In the genomic region with DNA sequence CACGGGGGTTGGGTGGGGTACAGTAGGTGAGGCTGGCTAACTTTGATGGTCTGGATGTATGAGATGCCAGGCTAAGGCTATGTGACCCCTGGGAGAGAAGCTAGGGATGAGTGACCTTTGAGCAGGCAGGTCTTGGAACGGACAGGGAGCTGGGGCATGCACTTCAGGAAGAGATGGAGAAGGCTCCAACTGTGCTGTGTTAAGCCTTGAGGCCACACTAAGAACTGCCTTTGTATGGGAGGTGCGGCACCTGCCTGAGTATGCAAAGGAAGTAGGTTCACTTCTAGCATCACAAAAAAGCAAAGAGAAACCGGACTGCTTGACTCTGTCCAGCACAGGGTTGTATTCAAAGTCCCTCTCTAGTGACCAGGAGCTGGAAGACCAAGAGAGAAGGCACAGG, we compare ENCODE assay signal across 27 mouse cellular contexts. TPM values are rescaled to one million over a fixed set of nuclear protein-coding genes. Genes with fewer than 3 reads are reported as not detected.
A peak's percentile ranks its signal among the peaks of the same experiment; 100 is the strongest.
DNase-seq lines count a peak whose midpoint lies in the region; ATAC-seq lines count a peak whose summit lies in the region.
"Had no signal": no experiment of that assay in that cellular context is flagged by ENCODE, and none has a peak within 500 bp of the region (broad histone marks: within the 10 kb centered on the region; RNA-seq: fewer than 3 reads in every experiment).

No protein-coding gene starts in this region.

- no peak for DNase-seq in forebrain, embryonic 10.5 days (ENCODE audit: extremely low spot score, low spot score)
- DNase-seq in forebrain, embryonic 14.5 days (ENCODE audit: low spot score): no peak
- no peak for DNase-seq in kidney, postnatal 25 days
- DNase-seq in R1 (ENCODE audit: low read depth, low spot score): peak; percentile 88
- no peak for DNase-seq in lung, postnatal 36 days
- DNase-seq: adrenal gland, postnatal 10 days; cerebellum, adult 9-10 months; gastrocnemius, postnatal 10 days; heart, postnatal 36 days; kidney, adult 2 months; kidney, postnatal 14 days; liver, embryonic 13.5 days; lung, adult 18-20 months; right cerebral cortex, adult 18-20 months; spleen, adult 18-20 months; thymus, postnatal 14 days had no signal

- H3K27me3 ChIP-seq in forebrain, embryonic 10.5 days (ENCODE audit: poor library complexity, severe bottlenecking): no peaks in the 10 kb centered on the region
- H3K27me3 ChIP-seq in forebrain, embryonic 14.5 days (replicated peaks; ENCODE audit: control insufficient read depth, insufficient read depth, low read length): no peaks in the 10 kb centered on the region
- no peaks in the 10 kb centered on the region for H3K27me3 ChIP-seq in kidney, embryonic 16.5 days (ENCODE audit: insufficient read depth, low read length)
- H3K27me3 ChIP-seq in heart, embryonic 11.5 days (ENCODE audit: control insufficient read depth, insufficient read depth, low read length): no peaks in the 10 kb centered on the region
- H3K27me3 ChIP-seq: forebrain, embryonic 12.5 days; limb, embryonic 15.5 days; liver, embryonic 13.5 days; neural tube, embryonic 12.5 days had no signal

- H3K27ac ChIP-seq in forebrain, embryonic 10.5 days: peak overlapping the region; percentile 81
- H3K27ac ChIP-seq in forebrain, embryonic 14.5 days (ENCODE audit: low read depth, low read length): no peak overlapping the region
- peak overlapping the region; percentile 63 for H3K27ac ChIP-seq in kidney, embryonic 16.5 days (ENCODE audit: low read length)
- H3K27ac ChIP-seq in heart, embryonic 11.5 days (ENCODE audit: low read depth, low read length): no peak overlapping the region; the same call in 1 of the 2 replicates
- H3K27ac ChIP-seq: forebrain, embryonic 12.5 days; hindbrain, embryonic 14.5 days; layer of hippocampus, adult 2 months; limb, embryonic 15.5 days; macrophage; neural tube, embryonic 12.5 days had no signal

- H3K36me3 ChIP-seq in forebrain, embryonic 10.5 days (replicated peaks): no peaks in the 10 kb centered on the region
- H3K36me3 ChIP-seq in forebrain, embryonic 14.5 days (ENCODE audit: control insufficient read depth, insufficient read depth, low read length): no peaks in the 10 kb centered on the region
- H3K36me3 ChIP-seq in kidney, embryonic 16.5 days (ENCODE audit: insufficient read depth, low read length): no peaks in the 10 kb centered on the region
- no peaks in the 10 kb centered on the region for H3K36me3 ChIP-seq in heart, embryonic 11.5 days (ENCODE audit: control insufficient read depth, insufficient read depth, low read length)
- H3K36me3 ChIP-seq: forebrain, embryonic 12.5 days; limb, embryonic 15.5 days; liver, embryonic 13.5 days; neural tube, embryonic 12.5 days had no signal

- H3K9ac ChIP-seq in forebrain, embryonic 14.5 days (ENCODE audit: low read length): no peak overlapping the region
- no peak overlapping the region for H3K9ac ChIP-seq in kidney, embryonic 16.5 days (replicated peaks; ENCODE audit: low read length)
- no peak overlapping the region for H3K9ac ChIP-seq in heart, embryonic 11.5 days (ENCODE audit: low read depth, low read length)
- H3K9ac ChIP-seq: forebrain, embryonic 12.5 days; hindbrain, embryonic 14.5 days; limb, embryonic 15.5 days; liver, embryonic 13.5 days; neural tube, embryonic 12.5 days had no signal

- 59% methylated on average over 4 of the region's 4 CpGs for WGBS in forebrain, embryonic 10.5 days
- WGBS in forebrain, embryonic 14.5 days: 57% methylated on average over 4 of the region's 4 CpGs
- WGBS in kidney, embryonic 16.5 days: 75% methylated on average over 4 of the region's 4 CpGs
- WGBS in heart, embryonic 11.5 days (ENCODE audit: insufficient replicate concordance): 70% methylated on average over 4 of the region's 4 CpGs

- no peak for ATAC-seq in forebrain, embryonic 14.5 days
- no peak for ATAC-seq in kidney, embryonic 16.5 days (ENCODE audit: low FRiP score, low TSS enrichment)
- no peak for ATAC-seq in heart, embryonic 11.5 days (replicated peaks; ENCODE audit: insufficient number of reproducible peaks, low FRiP score, low TSS enrichment)
- ATAC-seq: lung, postnatal 0 days had no signal

- H3K9me3 ChIP-seq in forebrain, embryonic 10.5 days: no peaks in the 10 kb centered on the region
- no peaks in the 10 kb centered on the region for H3K9me3 ChIP-seq in forebrain, embryonic 14.5 days (replicated peaks; ENCODE audit: control insufficient read depth, low read length)
- no peaks in the 10 kb centered on the region for H3K9me3 ChIP-seq in kidney, embryonic 16.5 days (ENCODE audit: low read length)
- no peaks in the 10 kb centered on the region for H3K9me3 ChIP-seq in heart, embryonic 11.5 days (replicated peaks; ENCODE audit: control insufficient read depth, low read length)
- H3K9me3 ChIP-seq: forebrain, embryonic 12.5 days; limb, embryonic 15.5 days; liver, embryonic 13.5 days; neural tube, embryonic 12.5 days had no signal

- H3K4me2 ChIP-seq in forebrain, embryonic 14.5 days (ENCODE audit: low read length): no peak overlapping the region
- no peak overlapping the region for H3K4me2 ChIP-seq in kidney, embryonic 16.5 days (replicated peaks; ENCODE audit: low read depth, low read length)
- H3K4me2 ChIP-seq in heart, embryonic 11.5 days: no peak overlapping the region
- H3K4me2 ChIP-seq: forebrain, embryonic 12.5 days; hindbrain, embryonic 14.5 days; limb, embryonic 15.5 days; liver, embryonic 13.5 days; neural tube, embryonic 12.5 days had no signal

- H3K4me1 ChIP-seq in forebrain, embryonic 10.5 days: peaks cover 76% of the 10 kb centered on the region
- H3K4me1 ChIP-seq in forebrain, embryonic 14.5 days (ENCODE audit: control insufficient read depth, insufficient read depth, low read length): peaks cover 3% of the 10 kb centered on the region; the same call in 1 of the 2 replicates
- H3K4me1 ChIP-seq in kidney, embryonic 16.5 days (ENCODE audit: insufficient read depth, low read length): peaks cover 26% of the 10 kb centered on the region
- peaks cover 20% of the 10 kb centered on the region for H3K4me1 ChIP-seq in heart, embryonic 11.5 days (ENCODE audit: control insufficient read depth, insufficient read depth, low read length)

- no peak overlapping the region for H3K4me3 ChIP-seq in forebrain, embryonic 10.5 days
- no peak overlapping the region for H3K4me3 ChIP-seq in forebrain, embryonic 14.5 days (ENCODE audit: low read depth, low read length)
- no peak overlapping the region for H3K4me3 ChIP-seq in kidney, embryonic 16.5 days (ENCODE audit: low read length)
- H3K4me3 ChIP-seq in heart, embryonic 11.5 days (ENCODE audit: low read depth, low read length): no peak overlapping the region
- H3K4me3 ChIP-seq: erythroblast, embryonic 14.5 days; forebrain, embryonic 12.5 days; layer of hippocampus, adult 2 months; limb, embryonic 15.5 days; liver, embryonic 13.5 days; myocyte; neural tube, embryonic 12.5 days had no signal

RNA-seq across cellular contexts. Expression of a gene that starts 25.2 kb away (rescaled TPM):
- polyA plus RNA-seq in forebrain, embryonic 10.5 days (2016; fragmentation: Nextera tagmentation; extraction: Ambion mirVana): 3.3 and 4.8 TPM in 2 replicates
- 2.4 and 2.7 TPM in 2 replicates for polyA plus RNA-seq in forebrain, embryonic 14.5 days (2014; fragmentation: Nextera tagmentation; extraction: Ambion mirVana)
- 5.1 and 5.2 TPM in 2 replicates for polyA plus RNA-seq in kidney, embryonic 16.5 days (2015; fragmentation: Nextera tagmentation; extraction: Ambion mirVana)
- polyA plus RNA-seq in heart, embryonic 11.5 days (2014; fragmentation: Nextera tagmentation; extraction: Ambion mirVana): 1.2 and 1.6 TPM in 2 replicates
- polyA plus RNA-seq: erythroblast, embryonic 14.5 days; macrophage had no signal

RNA-seq across cellular contexts. Expression of a gene that starts 29.4 kb away (rescaled TPM):
- polyA plus RNA-seq in forebrain, embryonic 10.5 days (2016; fragmentation: Nextera tagmentation; extraction: Ambion mirVana): 124 and 131 TPM in 2 replicates
- 128 and 139 TPM in 2 replicates for polyA plus RNA-seq in forebrain, embryonic 14.5 days (2014; fragmentation: Nextera tagmentation; extraction: Ambion mirVana)
- 92.9 and 94.9 TPM in 2 replicates for polyA plus RNA-seq in kidney, embryonic 16.5 days (2015; fragmentation: Nextera tagmentation; extraction: Ambion mirVana)
- polyA plus RNA-seq in heart, embryonic 11.5 days (2014; fragmentation: Nextera tagmentation; extraction: Ambion mirVana): 82.6 and 87.5 TPM in 2 replicates

RNA-seq across cellular contexts. Expression of a gene that starts 51.9 kb away (rescaled TPM):
- polyA plus RNA-seq in forebrain, embryonic 10.5 days (2016; fragmentation: Nextera tagmentation; extraction: Ambion mirVana): 47.5 and 51.2 TPM in 2 replicates
- polyA plus RNA-seq in forebrain, embryonic 14.5 days (2014; fragmentation: Nextera tagmentation; extraction: Ambion mirVana): 35.9 and 39.9 TPM in 2 replicates
- polyA plus RNA-seq in kidney, embryonic 16.5 days (2015; fragmentation: Nextera tagmentation; extraction: Ambion mirVana): 39.0 and 42.7 TPM in 2 replicates
- polyA plus RNA-seq in heart, embryonic 11.5 days (2014; fragmentation: Nextera tagmentation; extraction: Ambion mirVana): 20.2 and 22.8 TPM in 2 replicates

RNA-seq across cellular contexts. Expression of a gene that starts 56.5 kb away (rescaled TPM):
- polyA plus RNA-seq in forebrain, embryonic 10.5 days (2016; fragmentation: Nextera tagmentation; extraction: Ambion mirVana): 27.7 and 31.9 TPM in 2 replicates
- polyA plus RNA-seq in forebrain, embryonic 14.5 days (2014; fragmentation: Nextera tagmentation; extraction: Ambion mirVana): 2.9 and 3.0 TPM in 2 replicates
- 7.7 and 8.0 TPM in 2 replicates for polyA plus RNA-seq in kidney, embryonic 16.5 days (2015; fragmentation: Nextera tagmentation; extraction: Ambion mirVana)
- 55.8 and 63.2 TPM in 2 replicates for polyA plus RNA-seq in heart, embryonic 11.5 days (2014; fragmentation: Nextera tagmentation; extraction: Ambion mirVana)
- polyA plus RNA-seq: erythroblast, embryonic 14.5 days; macrophage had no signal

Comparison
In these comparisons a context has a peak if more than half of its experiments do, and no peak if none do; other contexts are left out.
1. H3K27ac ChIP-seq: peak in forebrain, embryonic 10.5 days (single experiment) and kidney, embryonic 16.5 days (single experiment); none in forebrain, embryonic 14.5 days (single experiment) and heart, embryonic 11.5 days (single experiment).